Mouse (Mus musculus): Measurements from ENCODE around the gene Coq8a. TPM values are rescaled to one million over a fixed set of nuclear protein-coding genes. Genes with fewer than 3 reads are reported as not detected.

Gene Coq8a
- polyA plus RNA-seq, 1 experiment from 2014 or later, result 6.7 TPM

- no peak for DNase-seq
- no peak overlapping the region for H3K4me2 ChIP-seq
- peaks cover 32% of the 10 kb centered on the region for H3K36me3 ChIP-seq
- 92% methylated on average over 2 of the region's 2 CpGs for WGBS (ENCODE audit: insufficient replicate concordance)
- no peak for ATAC-seq (ENCODE audit: low read depth)
- no peak overlapping the region for H3K4me3 ChIP-seq (replicated peaks)
- H3K27me3 ChIP-seq, result no peaks in the 10 kb centered on the region
- no peaks in the 10 kb centered on the region for H3K4me1 ChIP-seq (replicated peaks)
- H3K9me3 ChIP-seq (replicated peaks), result no peaks in the 10 kb centered on the region
- no peak overlapping the region for H3K9ac ChIP-seq
- H3K27ac ChIP-seq, result no peak overlapping the region
These were observed 38.9 kb downstream of the Coq8a start for GRCm38 (mm10) chr1:180160545-180160944.

GRCm38 (mm10) chr1:180158648-180159047 lies 40.8 kb downstream of the Coq8a start:
- Histone ChIP-seq H3K27ac (no peak overlapping the region; the same call in 1 of the 2 replicates), H3K4me1 (replicated peaks) (no peaks in the 10 kb centered on the region), H3K4me2 (no peak overlapping the region), H3K4me3 (replicated peaks) (no peak overlapping the region), H3K9me3 (replicated peaks) (no peaks in the 10 kb centered on the region), H3K9ac (no peak overlapping the region), H3K36me3 (peaks cover 32% of the 10 kb centered on the region), H3K27me3 (no peaks in the 10 kb centered on the region)
- 39% methylated on average over 2 of the region's 2 CpGs for whole genome bisulfite sequencing (ENCODE audit: insufficient replicate concordance)
- DNase-seq (no peak), ATAC-seq (ENCODE audit: low read depth) (no peak)

GRCm38 (mm10) chr1:180151191-180151590 lies 48.2 kb downstream of the Coq8a start:
- WGBS (ENCODE audit: insufficient replicate concordance), result 89% methylated on average over 8 of the region's 8 CpGs

GRCm38 (mm10) chr1:180148563-180148962 lies 50.8 kb downstream of the Coq8a start:
- peak; percentile 97 for ATAC-seq (ENCODE audit: low read depth)
- peak; percentile 69 for DNase-seq

More at GRCm38 (mm10) chr1:180151191-180151590, 48.2 kb downstream of the Coq8a start:
- Histone ChIP-seq H3K27ac (peak overlapping the region; percentile 32; the same call in 1 of the 2 replicates), H3K9me3 (replicated peaks) (no peaks in the 10 kb centered on the region), H3K4me3 (replicated peaks) (no peak overlapping the region), H3K4me1 (replicated peaks) (peaks cover 25% of the 10 kb centered on the region), H3K36me3 (peaks cover 31% of the 10 kb centered on the region), H3K4me2 (no peak overlapping the region), H3K27me3 (no peaks in the 10 kb centered on the region), H3K9ac (no peak overlapping the region)
- ATAC-seq (ENCODE audit: low read depth) (no peak), DNase-seq (no peak)

GRCm38 (mm10) chr1:180148036-180148435 lies 51.4 kb downstream of the Coq8a start:
- H3K9ac ChIP-seq, result peak overlapping the region; percentile 65
- H3K9me3 ChIP-seq (replicated peaks), result no peaks in the 10 kb centered on the region
- peaks cover 48% of the 10 kb centered on the region for H3K36me3 ChIP-seq
- H3K27me3 ChIP-seq, result no peaks in the 10 kb centered on the region
- ATAC-seq (ENCODE audit: low read depth) (peak; percentile 93), DNase-seq (peak; percentile 58)
- H3K4me2 ChIP-seq, result peak overlapping the region; percentile 69
- peaks cover 25% of the 10 kb centered on the region for H3K4me1 ChIP-seq (replicated peaks)
- peak overlapping the region; percentile 97 for H3K27ac ChIP-seq
- peak overlapping the region; percentile 42 for H3K4me3 ChIP-seq (replicated peaks)
- 41% methylated on average over 4 of the region's 4 CpGs for WGBS (ENCODE audit: insufficient replicate concordance)

More at GRCm38 (mm10) chr1:180148563-180148962, 50.8 kb downstream of the Coq8a start:
- peaks cover 25% of the 10 kb centered on the region for H3K4me1 ChIP-seq (replicated peaks)
- peak overlapping the region; percentile 65 for H3K9ac ChIP-seq
- H3K27me3 ChIP-seq, result no peaks in the 10 kb centered on the region
- WGBS (ENCODE audit: insufficient replicate concordance), result 25% methylated on average over 4 of the region's 4 CpGs
- peak overlapping the region; percentile 97 for H3K27ac ChIP-seq
- H3K4me2 ChIP-seq, result peak overlapping the region; percentile 69
- H3K9me3 ChIP-seq (replicated peaks), result no peaks in the 10 kb centered on the region
- peaks cover 44% of the 10 kb centered on the region for H3K36me3 ChIP-seq
- H3K4me3 ChIP-seq (replicated peaks), result peak overlapping the region; percentile 42

GRCm38 (mm10) chr1:180140970-180141369 lies 58.4 kb downstream of the Coq8a start:
- H3K9me3 ChIP-seq (replicated peaks), result no peaks in the 10 kb centered on the region
- no peaks in the 10 kb centered on the region for H3K4me1 ChIP-seq (replicated peaks)
- DNase-seq, result no peak
- no peak overlapping the region for H3K4me3 ChIP-seq (replicated peaks)
- no peaks in the 10 kb centered on the region for H3K27me3 ChIP-seq
- peaks cover 63% of the 10 kb centered on the region for H3K36me3 ChIP-seq
- no peak overlapping the region for H3K4me2 ChIP-seq
- H3K9ac ChIP-seq, result no peak overlapping the region
- ATAC-seq (ENCODE audit: low read depth), result no peak
- 92% methylated on average over 2 of the region's 2 CpGs for WGBS (ENCODE audit: insufficient replicate concordance)
- no peak overlapping the region for H3K27ac ChIP-seq

- WGBS (ENCODE audit: insufficient replicate concordance), result 83% methylated on average over 4 of the region's 4 CpGs
- H3K9me3 ChIP-seq (replicated peaks), result no peaks in the 10 kb centered on the region
- DNase-seq (no peak), ATAC-seq (ENCODE audit: low read depth) (no peak)
- H3K9ac ChIP-seq, result no peak overlapping the region
- H3K36me3 ChIP-seq, result peaks cover 54% of the 10 kb centered on the region
- H3K27me3 ChIP-seq, result no peaks in the 10 kb centered on the region
- H3K27ac ChIP-seq, result no peak overlapping the region
- H3K4me1 ChIP-seq (replicated peaks), result no peaks in the 10 kb centered on the region
- H3K4me2 ChIP-seq, result no peak overlapping the region
- no peak overlapping the region for H3K4me3 ChIP-seq (replicated peaks)
These were observed 60.2 kb downstream of the Coq8a start for GRCm38 (mm10) chr1:180139158-180139557.

GRCm38 (mm10) chr1:180132187-180132586 lies 67.2 kb downstream of the Coq8a start:
- Histone ChIP-seq H3K9me3 (replicated peaks) (no peaks in the 10 kb centered on the region), H3K4me2 (no peak overlapping the region), H3K27ac (no peak overlapping the region), H3K4me3 (replicated peaks) (no peak overlapping the region), H3K4me1 (replicated peaks) (no peaks in the 10 kb centered on the region), H3K27me3 (no peaks in the 10 kb centered on the region), H3K36me3 (peaks cover 17% of the 10 kb centered on the region), H3K9ac (no peak overlapping the region)
- WGBS (ENCODE audit: insufficient replicate concordance), result 64% methylated on average over 4 of the region's 4 CpGs
- no peak for ATAC-seq (ENCODE audit: low read depth)
- DNase-seq, result no peak

- no peaks in the 10 kb centered on the region for H3K4me1 ChIP-seq (replicated peaks)
- H3K27me3 ChIP-seq, result no peaks in the 10 kb centered on the region
- no peak overlapping the region for H3K27ac ChIP-seq
- no peaks in the 10 kb centered on the region for H3K9me3 ChIP-seq (replicated peaks)
- no peak overlapping the region for H3K9ac ChIP-seq
- peaks cover 9% of the 10 kb centered on the region for H3K36me3 ChIP-seq
- no peak for ATAC-seq (ENCODE audit: low read depth)
- 56% methylated on average over 3 of the region's 3 CpGs for WGBS (ENCODE audit: insufficient replicate concordance)
- no peak for DNase-seq
- H3K4me2 ChIP-seq, result no peak overlapping the region
- no peak overlapping the region for H3K4me3 ChIP-seq (replicated peaks)
These were observed 68.0 kb downstream of the Coq8a start for GRCm38 (mm10) chr1:180131402-180131801.

GRCm38 (mm10) chr1:180128077-180128792 lies 71.2 kb downstream of the Coq8a start:
- 90% methylated on average over 5 of the region's 5 CpGs for WGBS (ENCODE audit: insufficient replicate concordance)
- Histone ChIP-seq H3K9ac (no peak overlapping the region), H3K27ac (no peak overlapping the region), H3K27me3 (no peaks in the 10 kb centered on the region), H3K36me3 (0 out of 2 replicates have a peak, but pooled peaks cover 3% of the 10 kb centered on the region), H3K4me3 (replicated peaks) (no peak overlapping the region), H3K9me3 (replicated peaks) (no peaks in the 10 kb centered on the region), H3K4me1 (replicated peaks) (no peaks in the 10 kb centered on the region), H3K4me2 (no peak overlapping the region)
- ATAC-seq (ENCODE audit: low read depth), result no peak
- no peak for DNase-seq

- no peak for ATAC-seq (ENCODE audit: low read depth)
- 89% methylated on average over 8 of the region's 8 CpGs for WGBS (ENCODE audit: insufficient replicate concordance)
These were observed 81.2 kb downstream of the Coq8a start for GRCm38 (mm10) chr1:180118233-180118632.

GRCm38 (mm10) chr1:180116525-180116924 lies 82.9 kb downstream of the Coq8a start:
- WGBS (ENCODE audit: insufficient replicate concordance), result 66% methylated on average over 1 of the region's 1 CpGs
- DNase-seq, result peak; percentile 13

More at GRCm38 (mm10) chr1:180118233-180118632, 81.2 kb downstream of the Coq8a start:
- H3K27ac ChIP-seq, result no peak overlapping the region
- peaks cover 21% of the 10 kb centered on the region for H3K36me3 ChIP-seq
- no peaks in the 10 kb centered on the region for H3K27me3 ChIP-seq
- no peaks in the 10 kb centered on the region for H3K9me3 ChIP-seq (replicated peaks)
- no peak for DNase-seq
- H3K9ac ChIP-seq, result no peak overlapping the region
- no peaks in the 10 kb centered on the region for H3K4me1 ChIP-seq (replicated peaks)
- no peak overlapping the region for H3K4me3 ChIP-seq (replicated peaks)
- H3K4me2 ChIP-seq, result no peak overlapping the region

More at GRCm38 (mm10) chr1:180116525-180116924, 82.9 kb downstream of the Coq8a start:
- Histone ChIP-seq H3K36me3 (peaks cover 29% of the 10 kb centered on the region), H3K4me2 (no peak overlapping the region), H3K9ac (no peak overlapping the region), H3K9me3 (replicated peaks) (no peaks in the 10 kb centered on the region), H3K27me3 (no peaks in the 10 kb centered on the region), H3K4me1 (replicated peaks) (no peaks in the 10 kb centered on the region), H3K4me3 (replicated peaks) (no peak overlapping the region), H3K27ac (no peak overlapping the region)
- ATAC-seq (ENCODE audit: low read depth), result no peak
